14 mouse cellular contexts compared by ENCODE assay signal in the genomic region with DNA sequence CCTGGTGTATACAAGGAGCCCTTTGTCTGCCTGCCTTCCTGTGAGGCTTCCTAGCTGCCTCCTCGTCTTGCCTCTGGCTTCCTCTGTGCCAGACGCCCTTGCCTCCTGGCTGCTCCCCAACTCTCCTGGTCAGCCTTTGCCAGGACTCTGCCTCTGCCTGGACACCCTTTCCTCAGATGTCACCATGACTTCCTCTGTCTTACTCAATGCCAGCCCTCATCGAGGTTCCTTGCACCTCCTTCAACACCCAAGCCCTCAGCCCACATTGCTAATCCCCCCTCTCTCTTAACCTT. TPM values are rescaled to one million over a fixed set of nuclear protein-coding genes. Genes with fewer than 3 reads are reported as not detected.
A peak's percentile ranks its signal among the peaks of the same experiment; 100 is the strongest.
DNase-seq lines count a peak whose midpoint lies in the region; ATAC-seq and TF ChIP-seq lines count a peak whose summit lies in the region.
"Had no signal": no experiment of that assay in that cellular context is flagged by ENCODE, and none has a peak within 500 bp of the region (broad histone marks: within the 10 kb centered on the region; RNA-seq: fewer than 3 reads in every experiment).

No protein-coding gene starts in this region.

- H3K27me3 ChIP-seq in erythroblast, embryonic 14.5 days (ENCODE audit: control insufficient read depth) = no peaks in the 10 kb centered on the region
- H3K27me3 ChIP-seq in kidney, embryonic 16.5 days (ENCODE audit: insufficient read depth, low read length) = no peaks in the 10 kb centered on the region
- no peaks in the 10 kb centered on the region for H3K27me3 ChIP-seq in myocyte (ENCODE audit: control insufficient read depth, insufficient read depth, insufficient read length)

- H3ac ChIP-seq in myocyte (ENCODE audit: control insufficient read depth, insufficient read length) = no peak overlapping the region

- H3K27ac ChIP-seq in kidney, embryonic 16.5 days (ENCODE audit: low read length) = no peak overlapping the region
- H3K27ac ChIP-seq: layer of hippocampus, adult 2 months had no signal

- no peaks in the 10 kb centered on the region; the same call in 1 of the 2 replicates for H3K36me3 ChIP-seq in erythroblast, embryonic 14.5 days (ENCODE audit: control insufficient read depth)
- H3K36me3 ChIP-seq in kidney, embryonic 16.5 days (ENCODE audit: insufficient read depth, low read length) = no peaks in the 10 kb centered on the region
- H3K36me3 ChIP-seq in myocyte (ENCODE audit: control insufficient read depth, insufficient read depth) = no peaks in the 10 kb centered on the region

- no peak for TF ChIP-seq POLR2A in myocyte (IDR thresholded peaks at IDR 0.05; ENCODE audit: insufficient read length, low read depth)

- no peak overlapping the region for H3K9ac ChIP-seq in kidney, embryonic 16.5 days (replicated peaks; ENCODE audit: low read length)

- no peaks in the 10 kb centered on the region for H3K4me1 ChIP-seq in erythroblast, embryonic 14.5 days (ENCODE audit: control insufficient read depth)
- H3K4me1 ChIP-seq in kidney, embryonic 16.5 days (ENCODE audit: insufficient read depth, low read length) = no peaks in the 10 kb centered on the region

- no peak for ATAC-seq in erythroblast, adult 5-6 weeks (replicated peaks; ENCODE audit: low FRiP score, poor library complexity, severe bottlenecking)
- no peak for ATAC-seq in kidney, embryonic 16.5 days (ENCODE audit: low FRiP score, low TSS enrichment)
- no peak for ATAC-seq in megakaryocyte, adult 5-6 weeks (ENCODE audit: poor library complexity, severe bottlenecking)

- no peaks in the 10 kb centered on the region for H3K79me2 ChIP-seq in myocyte (ENCODE audit: control insufficient read depth, insufficient read depth)

- DNase-seq in kidney, adult 9 months = peak; percentile 79
- DNase-seq in fibroblast of lung, adult 2 months (ENCODE audit: low read depth) = peak; percentile 57
- DNase-seq in thymus, postnatal 36 days = no peak
- DNase-seq: right cerebral cortex, postnatal 4 days had no signal

- WGBS in kidney, embryonic 16.5 days = 47% methylated on average over 3 of the region's 3 CpGs

- no peaks in the 10 kb centered on the region for H3K9me3 ChIP-seq in erythroblast, embryonic 14.5 days (ENCODE audit: control insufficient read depth, low read length)
- H3K9me3 ChIP-seq in kidney, embryonic 16.5 days (ENCODE audit: low read length) = no peaks in the 10 kb centered on the region

- no peak overlapping the region for H3K4me2 ChIP-seq in kidney, embryonic 16.5 days (replicated peaks; ENCODE audit: low read depth, low read length)
- peak overlapping the region; percentile 35 for H3K4me2 ChIP-seq in myocyte (ENCODE audit: low read depth)
- H3K4me2 ChIP-seq: midbrain, embryonic 11.5 days had no signal

- peak overlapping the region; percentile 0 for H3K4me3 ChIP-seq in erythroblast, embryonic 14.5 days (replicated peaks)
- H3K4me3 ChIP-seq in kidney, embryonic 16.5 days (ENCODE audit: low read length) = no peak overlapping the region
- H3K4me3 ChIP-seq in myocyte = no peak overlapping the region
- H3K4me3 ChIP-seq: layer of hippocampus, adult 2 months had no signal

TF ChIP-seq in myocyte, 11 proteins besides CTCF, POLR2A, EP300 and RAD21:
- TF ChIP-seq REST (IDR thresholded peaks at IDR 0.05; ENCODE audit: insufficient read depth, insufficient read length) (no peak), SRF (IDR thresholded peaks at IDR 0.05; ENCODE audit: control insufficient read depth, insufficient read length, low read depth) (no peak), MAX (IDR thresholded peaks at IDR 0.05; ENCODE audit: low read depth) (no peak)

RNA-seq across cellular contexts. Expression of a gene that starts 0.9 kb away (rescaled TPM):
- polyA plus RNA-seq in erythroblast, embryonic 14.5 days (2012) = not detected in 2 replicates
- not detected in 2 replicates for total RNA-seq in erythroblast, adult 5-6 weeks (2015; ENCODE audit: low replicate concordance)
- total RNA-seq in erythroblast, adult 5-6 weeks (2017; ENCODE audit: low replicate concordance) = not detected in 2 replicates
- polyA plus RNA-seq in kidney, embryonic 16.5 days (2015; fragmentation: Nextera tagmentation; extraction: Ambion mirVana) = 1.0 and 2.0 TPM in 2 replicates
- polyA plus RNA-seq in myocyte (2012; fragmentation: generic; extraction: Trizol) = 2.1 TPM
- not detected in 2 replicates for total RNA-seq in megakaryocyte, adult 5-6 weeks (2015)
- total RNA-seq in megakaryocyte, adult 5-6 weeks (2017) = not detected in 2 replicates
- total RNA-seq: layer of hippocampus, adult 2 months had no signal
- polyA plus RNA-seq: heart, postnatal 0 days; limb, embryonic 11.5 days; midbrain, embryonic 11.5 days; neural tube, embryonic 14.5 days had no signal

RNA-seq across cellular contexts. Expression of a gene that starts 44.3 kb away (rescaled TPM):
- 0.13 and 0.15 TPM in 2 replicates for polyA plus RNA-seq in erythroblast, embryonic 14.5 days (2012)
- 1.2 and 2.3 TPM in 2 replicates for total RNA-seq in erythroblast, adult 5-6 weeks (2015; ENCODE audit: low replicate concordance)
- 5.4 and 6.6 TPM in 2 replicates for total RNA-seq in erythroblast, adult 5-6 weeks (2017; ENCODE audit: low replicate concordance)
- polyA plus RNA-seq in kidney, embryonic 16.5 days (2015; fragmentation: Nextera tagmentation; extraction: Ambion mirVana) = 3.3 and 3.6 TPM in 2 replicates
- polyA plus RNA-seq in myocyte (2012; fragmentation: generic; extraction: Trizol) = 6.3 TPM
- total RNA-seq in megakaryocyte, adult 5-6 weeks (2015) = 6.2 and 7.3 TPM in 2 replicates
- total RNA-seq in megakaryocyte, adult 5-6 weeks (2017) = 6.6 and 9.0 TPM in 2 replicates

RNA-seq across cellular contexts. Expression of a gene that starts 59.5 kb away (rescaled TPM):
- not detected in 2 replicates for polyA plus RNA-seq in erythroblast, embryonic 14.5 days (2012)
- total RNA-seq in erythroblast, adult 5-6 weeks (2015; ENCODE audit: low replicate concordance) = not detected in 2 replicates
- total RNA-seq in erythroblast, adult 5-6 weeks (2017; ENCODE audit: low replicate concordance) = not detected in 2 replicates
- polyA plus RNA-seq in kidney, embryonic 16.5 days (2015; fragmentation: Nextera tagmentation; extraction: Ambion mirVana) = 7.8 TPM in 2 replicates
- polyA plus RNA-seq in myocyte (2012; fragmentation: generic; extraction: Trizol) = 4.5 TPM
- total RNA-seq in megakaryocyte, adult 5-6 weeks (2015) = 0.09 TPM in 1 of 2 replicates, not detected in the other
- total RNA-seq in megakaryocyte, adult 5-6 weeks (2017) = not detected in 2 replicates

Comparison
In these comparisons a context has a peak if more than half of its experiments do, and no peak if none do; other contexts are left out.
1. DNase-seq: peak in kidney, adult 9 months (single experiment) and fibroblast of lung, adult 2 months (single experiment); none in thymus, postnatal 36 days (0 of 2).